Mouse (Mus musculus) thymus, postnatal 4 days (tissue): ENCODE measurements around the gene Tnnc2.

Experiments
- DNase-seq: peaks from one replicate; pipeline ENCODE4 v3.0.0; 2021

Gene Tnnc2

DNA sequence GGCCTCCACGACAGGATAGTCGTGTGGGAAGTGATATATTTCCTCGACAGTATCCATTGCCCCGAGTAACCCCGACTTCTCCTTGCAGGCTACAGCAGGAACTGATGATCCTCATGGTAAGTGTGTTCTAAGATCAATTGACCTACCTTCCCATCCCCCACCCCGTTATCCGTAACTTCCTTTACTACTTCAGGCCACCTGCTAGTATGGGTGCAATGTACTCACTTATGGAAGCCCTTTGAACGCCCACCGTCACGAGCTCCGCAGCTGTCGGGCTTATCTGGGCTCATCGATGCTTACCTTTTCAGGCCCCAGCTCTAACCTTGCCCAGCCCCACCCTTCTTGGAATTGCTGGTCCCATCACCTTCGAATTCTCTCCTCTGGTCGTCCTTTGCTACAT lies 9.5 kb downstream of the Tnnc2 start:
- DNase-seq, result no peak

GRCm38 (mm10) chr2:164769258-164770037 lies 10.3 kb downstream of the Tnnc2 start, which contains the start of gene Ube2c:
Gene Ube2c, plus strand, starts transcription at chr2:164769898.
- peak; percentile 94 for DNase-seq

DNA sequence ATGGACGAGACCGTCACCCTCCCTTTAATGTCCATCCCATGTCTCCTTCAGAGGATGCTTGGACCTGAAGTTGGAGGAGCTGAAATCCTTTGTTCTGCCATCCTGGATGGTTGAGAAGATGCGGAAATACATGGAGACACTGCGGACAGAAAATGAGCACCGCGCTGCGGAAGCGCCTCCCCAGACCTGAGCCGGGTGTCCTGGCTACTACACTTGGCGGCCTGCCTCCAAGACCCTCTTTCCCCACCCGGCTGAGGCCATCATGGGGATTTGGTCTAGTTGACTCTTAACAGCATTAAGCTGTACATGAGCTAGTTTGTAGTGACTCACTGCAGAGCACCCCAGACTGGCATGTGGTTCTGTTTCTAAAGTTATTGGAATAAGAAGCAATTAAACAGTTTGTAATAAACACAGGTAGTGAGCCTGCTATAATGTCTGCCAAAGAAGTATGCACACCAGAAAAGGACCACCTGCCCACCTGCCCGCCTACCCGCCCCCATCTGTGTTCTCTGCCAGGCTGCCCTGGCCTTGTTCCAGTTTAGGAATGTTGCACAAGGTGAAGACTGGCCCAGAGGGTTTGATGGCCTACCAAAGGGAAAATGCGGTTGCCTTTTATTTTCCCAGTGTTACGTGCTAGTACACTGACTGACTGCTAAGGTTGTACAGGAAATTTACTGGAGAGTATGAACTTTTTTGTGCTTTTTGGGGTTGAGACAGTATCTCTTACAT lies 11.8 kb downstream of the Tnnc2 start:
- no peak for DNase-seq

DNA sequence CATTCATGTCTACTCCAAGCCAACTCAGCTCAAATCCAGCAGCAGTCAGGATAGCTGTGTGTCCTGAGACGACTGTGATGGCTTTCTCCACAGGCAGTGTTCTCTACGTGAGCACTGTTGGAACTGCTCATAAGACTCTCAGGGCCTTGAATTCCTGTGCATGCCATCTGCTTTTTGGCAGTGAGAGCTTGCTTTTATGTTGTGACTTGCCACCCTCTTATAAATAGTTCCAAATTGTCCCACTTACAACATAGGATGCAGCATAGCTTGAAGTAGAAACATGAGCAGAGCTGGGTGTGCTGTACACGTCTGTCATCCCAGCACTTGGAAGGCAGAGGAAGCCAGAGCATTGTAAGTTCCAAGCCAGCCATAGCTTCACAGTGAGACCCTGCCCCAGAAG lies 13.9 kb downstream of the Tnnc2 start:
- no peak for DNase-seq

GRCm38 (mm10) chr2:164762593-164762992 lies 17.2 kb downstream of the Tnnc2 start:
- no peak for DNase-seq

DNA sequence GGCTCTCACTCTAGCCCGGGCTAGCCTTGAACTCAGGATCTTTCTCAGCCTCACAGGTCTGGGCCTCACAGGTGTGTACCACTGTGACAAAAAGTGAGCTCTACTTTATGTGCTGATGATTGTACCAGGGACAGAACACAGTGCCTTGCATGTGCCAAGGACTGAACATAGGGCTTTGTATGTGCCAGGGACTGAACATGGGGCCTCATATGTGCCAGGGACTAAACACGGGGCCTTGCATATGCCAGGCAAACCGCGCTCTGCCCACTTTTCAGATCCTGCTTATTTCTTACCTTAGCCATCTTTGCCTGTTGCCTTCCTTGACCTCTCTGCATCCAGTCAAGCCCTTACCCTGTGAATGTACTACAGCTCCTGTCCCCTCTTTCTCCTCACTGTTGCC lies 17.8 kb downstream of the Tnnc2 start:
- DNase-seq, result no peak

GRCm38 (mm10) chr2:164761502-164761901 lies 18.3 kb downstream of the Tnnc2 start:
- DNase-seq, result no peak

GRCm38 (mm10) chr2:164760059-164760833 lies 19.5 kb downstream of the Tnnc2 start:
- no peak for DNase-seq

GRCm38 (mm10) chr2:164758692-164759091 lies 21.1 kb downstream of the Tnnc2 start:
- DNase-seq, result no peak

GRCm38 (mm10) chr2:164757841-164758240 lies 21.9 kb downstream of the Tnnc2 start:
- no peak for DNase-seq

GRCm38 (mm10) chr2:164754800-164755199 lies 25.0 kb downstream of the Tnnc2 start:
- DNase-seq, result no peak

DNA sequence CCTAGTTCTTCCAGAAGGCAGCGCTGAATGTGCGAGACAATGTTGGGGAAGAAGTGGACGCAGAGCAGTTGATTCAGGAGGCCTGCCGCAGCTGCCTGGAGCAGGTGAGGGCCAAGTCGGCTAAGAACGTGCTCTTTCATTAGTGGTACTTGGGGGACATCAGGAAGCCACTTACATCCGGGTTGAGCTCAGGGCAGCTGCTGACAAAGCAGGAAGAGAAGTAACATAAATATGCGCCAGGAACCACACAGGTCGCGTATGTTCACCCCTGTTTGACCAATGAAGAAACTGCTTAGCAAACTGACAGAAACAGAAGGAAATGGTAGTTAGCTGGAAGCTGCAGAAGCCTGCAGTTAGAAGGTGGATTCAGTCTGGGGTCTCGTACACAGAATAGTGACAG lies 25.7 kb downstream of the Tnnc2 start:
- DNase-seq, result no peak

DNA sequence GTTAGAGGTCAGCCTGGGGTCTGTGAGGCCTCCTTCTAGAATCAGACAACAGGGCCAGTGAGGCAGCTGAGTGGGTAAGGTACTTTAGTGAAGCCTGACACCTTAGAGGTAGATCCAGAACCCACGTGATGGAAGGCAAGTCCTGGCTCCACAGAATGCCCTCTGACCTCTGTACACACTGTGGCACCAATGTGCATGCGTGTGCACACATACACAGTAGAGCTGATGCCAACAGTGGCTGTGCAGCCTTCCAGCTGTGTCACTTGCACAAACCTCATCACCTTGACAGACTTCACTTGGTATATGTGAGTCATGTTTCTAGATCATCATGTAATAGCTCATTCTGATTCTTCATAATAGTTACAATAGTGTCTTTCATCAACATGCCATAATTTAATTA lies 27.3 kb downstream of the Tnnc2 start:
- no peak for DNase-seq

GRCm38 (mm10) chr2:164748991-164749390 lies 30.8 kb downstream of the Tnnc2 start:
- no peak for DNase-seq

DNA sequence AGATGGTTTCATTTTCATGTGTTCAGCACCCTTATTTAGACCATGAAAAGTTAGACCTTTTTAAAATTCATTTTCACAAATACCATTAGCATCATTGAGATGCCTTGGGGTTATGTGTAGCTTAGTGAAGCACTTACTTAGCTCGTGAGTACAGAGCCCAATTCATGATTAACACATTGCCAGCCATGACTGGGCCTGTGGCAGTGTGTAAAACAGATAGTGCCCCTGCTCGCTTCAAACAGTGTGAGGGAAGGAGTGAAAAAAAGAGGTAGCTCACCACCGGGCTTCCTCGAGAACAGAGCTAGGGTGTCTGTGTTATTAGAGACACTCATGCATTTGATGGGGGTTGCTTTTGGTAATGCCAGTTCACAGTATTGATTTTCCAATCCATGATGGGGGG lies 31.6 kb downstream of the Tnnc2 start:
- no peak for DNase-seq

DNA sequence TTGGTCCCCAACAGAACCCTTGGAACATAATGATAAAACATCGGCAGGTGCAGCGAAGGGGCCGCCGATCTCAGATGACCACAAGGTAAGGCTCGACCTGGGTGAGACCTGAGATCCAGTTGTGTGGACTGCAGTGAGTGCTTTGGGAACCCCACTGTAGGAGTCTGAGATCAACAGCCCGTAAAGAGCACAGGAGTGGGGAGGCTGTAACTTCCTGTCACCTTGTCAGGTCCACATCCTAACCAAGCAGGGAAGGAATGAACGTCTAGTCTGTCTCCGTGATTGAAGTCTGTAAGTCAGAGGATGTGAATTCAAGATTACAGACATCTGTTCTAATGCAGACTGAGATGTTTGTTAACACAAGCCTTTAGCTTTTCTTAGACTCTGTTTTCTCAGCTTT lies 33.1 kb downstream of the Tnnc2 start:
- no peak for DNase-seq

DNA sequence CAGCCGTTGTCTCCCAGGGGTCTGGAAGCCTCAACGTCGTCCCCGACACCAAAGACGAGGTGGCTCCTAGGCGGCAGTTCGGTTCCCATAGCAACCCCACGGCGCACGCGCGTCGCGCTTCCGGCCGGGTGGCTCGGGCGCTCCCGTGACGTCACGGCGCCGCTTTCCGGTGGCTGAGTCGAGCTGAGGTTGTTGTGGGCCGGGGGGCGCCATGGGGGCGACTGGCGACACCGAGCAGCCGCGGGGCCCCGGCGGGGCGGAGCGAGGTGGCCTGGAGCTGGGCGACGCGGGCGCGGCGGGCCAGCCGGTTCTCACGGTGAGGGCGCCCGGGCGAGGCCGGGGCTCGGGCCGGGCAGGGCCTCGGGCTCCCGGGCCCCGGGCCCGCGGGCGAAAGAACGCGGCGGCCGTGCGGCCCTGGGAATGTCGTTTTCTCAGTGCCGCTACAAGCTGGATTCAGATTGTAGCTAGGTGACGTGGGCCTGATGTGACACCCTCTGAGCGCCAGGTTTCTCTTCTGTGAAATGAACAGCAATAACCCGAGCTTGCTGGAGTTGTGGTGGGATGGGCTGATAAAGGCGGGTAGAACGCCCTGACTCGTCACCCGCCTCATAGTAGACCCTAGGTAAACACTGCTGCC lies 33.8 kb downstream of the Tnnc2 start, which contains the start of the genes Wfdc3 and Dnttip1:
Wfdc3 (minus strand) TSS at position 89 of the 637 bp plus-strand sequence.
Dnttip1 (plus strand) TSS at position 141 of the 637 bp plus-strand sequence.
- peak; percentile 98 for DNase-seq

GRCm38 (mm10) chr2:164744987-164745386 lies 34.8 kb downstream of the Tnnc2 start:
- DNase-seq, result no peak

DNA sequence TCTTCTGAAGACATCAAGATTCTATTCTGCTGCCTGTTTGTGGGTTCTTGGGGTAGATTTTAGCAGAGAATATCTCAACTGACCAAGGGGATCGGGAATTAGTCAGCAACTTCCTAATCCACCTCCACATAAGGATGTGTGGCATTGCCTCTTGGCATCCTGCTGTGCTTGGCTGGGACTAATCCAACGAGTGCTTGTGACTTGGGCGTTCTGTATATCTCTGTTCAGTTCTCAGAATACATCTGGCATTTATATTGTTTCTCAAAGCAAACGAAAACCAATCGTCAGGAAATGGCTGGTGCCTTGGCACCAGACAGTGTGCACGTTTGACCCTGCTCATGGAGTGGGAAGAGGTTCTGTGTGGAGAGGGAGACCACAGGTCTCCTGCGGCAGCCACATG lies 39.9 kb downstream of the Tnnc2 start:
- no peak for DNase-seq

GRCm38 (mm10) chr2:164737377-164738090 lies 42.2 kb downstream of the Tnnc2 start:
- no peak for DNase-seq

GRCm38 (mm10) chr2:164735446-164735845 lies 44.3 kb downstream of the Tnnc2 start:
- no peak for DNase-seq

GRCm38 (mm10) chr2:164734839-164735238 lies 44.9 kb downstream of the Tnnc2 start:
- DNase-seq, result no peak
